8 mouse cellular contexts compared by ENCODE assay signal in genomic region chr15:100537913-100538312, GRCm38 (mm10). TPM values are rescaled to one million over a fixed set of nuclear protein-coding genes. Genes with fewer than 3 reads are reported as not detected.
DNase-seq lines count a peak whose midpoint lies in the region; ATAC-seq lines count a peak whose summit lies in the region.

No protein-coding gene starts in this region.

- H3K4me3 ChIP-seq in heart, embryonic 12.5 days = no peak overlapping the region
- no peak overlapping the region for H3K4me3 ChIP-seq in forebrain, embryonic 11.5 days (ENCODE audit: low read depth, low read length)

- WGBS in heart, embryonic 12.5 days = 83% methylated on average over 6 of the region's 6 CpGs
- 89% methylated on average over 6 of the region's 6 CpGs for WGBS in forebrain, embryonic 11.5 days

- H3K36me3 ChIP-seq in heart, embryonic 12.5 days = peaks cover 29% of the 10 kb centered on the region
- no peaks in the 10 kb centered on the region; the same call in 1 of the 2 replicates for H3K36me3 ChIP-seq in forebrain, embryonic 11.5 days (ENCODE audit: control insufficient read depth, insufficient read depth, low read length)

- ATAC-seq in heart, embryonic 12.5 days (ENCODE audit: insufficient number of reproducible peaks, low FRiP score) = no peak
- no peak for ATAC-seq in forebrain, embryonic 11.5 days (replicated peaks; ENCODE audit: low FRiP score)

- no peak overlapping the region for H3K27ac ChIP-seq in heart, embryonic 12.5 days (ENCODE audit: poor library complexity, severe bottlenecking)
- H3K27ac ChIP-seq in forebrain, embryonic 11.5 days (ENCODE audit: low read depth, low read length) = no peak overlapping the region

- H3K9me3 ChIP-seq in heart, embryonic 12.5 days (replicated peaks) = no peaks in the 10 kb centered on the region
- H3K9me3 ChIP-seq in forebrain, embryonic 11.5 days (ENCODE audit: control insufficient read depth, low read length) = no peaks in the 10 kb centered on the region

- DNase-seq in heart, adult 8-10 months (ENCODE audit: low spot score) = peak; percentile 66
- peak; percentile 36 to 59 for DNase-seq in spleen, postnatal 36 days (ENCODE audit: low spot score in 2 of 2)
- DNase-seq in spleen, postnatal 14 days (ENCODE audit: low spot score in 2 of 2) = no peak
- peak; percentile 64 for DNase-seq in embryo, embryonic 10.5 days (ENCODE audit: low spot score)
- peak; percentile 13 for DNase-seq in mesoderm, embryonic 11.5 days (ENCODE audit: low read depth, low spot score)
- DNase-seq in right cerebral cortex, postnatal 25 days = no peak
- DNase-seq in forebrain, embryonic 11.5 days (ENCODE audit: low spot score) = no peak

- H3K9ac ChIP-seq in heart, embryonic 12.5 days = no peak overlapping the region
- no peak overlapping the region for H3K9ac ChIP-seq in forebrain, embryonic 11.5 days (ENCODE audit: low read length)

- no peak overlapping the region for H3K4me2 ChIP-seq in heart, embryonic 12.5 days
- H3K4me2 ChIP-seq in forebrain, embryonic 11.5 days (ENCODE audit: low read depth, low read length, severe bottlenecking) = no peak overlapping the region

- H3K27me3 ChIP-seq in heart, embryonic 12.5 days (replicated peaks) = no peaks in the 10 kb centered on the region
- no peaks in the 10 kb centered on the region for H3K27me3 ChIP-seq in forebrain, embryonic 11.5 days (ENCODE audit: control insufficient read depth, insufficient read depth, low read length)

- peaks cover 6% of the 10 kb centered on the region; the same call in 1 of the 2 replicates for H3K4me1 ChIP-seq in heart, embryonic 12.5 days (replicated peaks)
- H3K4me1 ChIP-seq in forebrain, embryonic 11.5 days (replicated peaks; ENCODE audit: control insufficient read depth, insufficient read depth, low read length) = no peaks in the 10 kb centered on the region

RNA-seq across cellular contexts. Expression of gene Tfcp2, which starts 13.9 kb away (rescaled TPM):
- total RNA-seq in heart, adult 8-10 months (2022) = 10 to 100 TPM; 14.3 to 17.3 (median 15.6) TPM
- polyA plus RNA-seq in heart, embryonic 12.5 days (2016; fragmentation: Nextera tagmentation; extraction: Ambion mirVana) = 23.7 and 24.5 TPM in 2 replicates
- polyA plus RNA-seq in forebrain, embryonic 11.5 days (2014; fragmentation: Nextera tagmentation; extraction: Ambion mirVana) = 31.7 and 32.9 TPM in 2 replicates

RNA-seq across cellular contexts. Expression of gene Csrnp2, which starts 42.6 kb away (rescaled TPM):
- 1 to 10 TPM; 2.4 to 3.1 (median 2.7) TPM for total RNA-seq in heart, adult 8-10 months (2022)
- polyA plus RNA-seq in heart, embryonic 12.5 days (2016; fragmentation: Nextera tagmentation; extraction: Ambion mirVana) = 12.0 and 12.1 TPM in 2 replicates
- polyA plus RNA-seq in forebrain, embryonic 11.5 days (2014; fragmentation: Nextera tagmentation; extraction: Ambion mirVana) = 26.3 and 26.4 TPM in 2 replicates

Comparison
In these comparisons a context has a peak if more than half of its experiments do, and no peak if none do; other contexts are left out.
1. DNase-seq: peak in heart, adult 8-10 months (single experiment), spleen, postnatal 36 days (2 of 2), embryo, embryonic 10.5 days (single experiment) and mesoderm, embryonic 11.5 days (single experiment); none in spleen, postnatal 14 days (0 of 2), right cerebral cortex, postnatal 25 days (single experiment) and forebrain, embryonic 11.5 days (single experiment).